Mouse (Mus musculus) kidney, postnatal 0 days (tissue): ENCODE results near the gene P4ha2. TPM values are rescaled to one million over a fixed set of nuclear protein-coding genes. Genes with fewer than 3 reads are reported as not detected.
A peak's percentile ranks its signal among the peaks of the same experiment; 100 is the strongest.

Source experiments
- ATAC-seq: fragments of 200-750 bp; cut with Nextera tagmentation; replicated peaks from 2 replicates; pipeline ENCODE4 v1.8.0; 2017; ENCODE audit warnings: low read depth, moderate number of reproducible peaks, moderate TSS enrichment, moderate library complexity; ENCODE audit not compliant: low FRiP score
- DNase-seq: peaks from one replicate; pipeline ENCODE4 v3.0.0-alpha.2; 2016; ENCODE audit warnings: low spot score
- H3K27ac ChIP-seq: fragments of 300-500 bp; sonication (generic); 2 replicates; pipeline ENCODE4 v1.5.1; 2014; ENCODE audit warnings: mild to moderate bottlenecking
- H3K27me3 ChIP-seq: fragments of 300-500 bp; sonication (generic); 2 replicates; pipeline ENCODE4 v1.6.1; 2014; ENCODE audit warnings: low read length, mixed read lengths; ENCODE audit not compliant: insufficient read depth
- H3K36me3 ChIP-seq: fragments of 300-500 bp; sonication (generic); 2 replicates; pipeline ENCODE4 v1.6.1; 2014; ENCODE audit warnings: low read length, mixed read lengths; ENCODE audit not compliant: insufficient read depth
- H3K4me1 ChIP-seq: fragments of 300-500 bp; sonication (generic); replicated peaks from 2 replicates; pipeline ENCODE4 v1.6.1; 2014; ENCODE audit warnings: antibody characterized with exemption, low read length, mixed read lengths; ENCODE audit not compliant: insufficient read depth
- H3K4me2 ChIP-seq: fragments of 300-500 bp; sonication (generic); 2 replicates; pipeline ENCODE4 v1.6.1; 2014; ENCODE audit warnings: mild to moderate bottlenecking, low read length, moderate library complexity, mixed read lengths
- H3K4me3 ChIP-seq: fragments of 300-500 bp; sonication (generic); replicated peaks from 2 replicates; pipeline ENCODE4 v1.5.1; 2014; ENCODE audit warnings: low read depth, low read length
- H3K9ac ChIP-seq: fragments of 300-500 bp; sonication (generic); 2 replicates; pipeline ENCODE4 v1.6.1; 2014; ENCODE audit warnings: low read depth, low read length
- H3K9me3 ChIP-seq: fragments of 300-500 bp; sonication (generic); replicated peaks from 2 replicates; pipeline ENCODE4 v1.6.1; 2016; ENCODE audit warnings: low read length, inconsistent platforms, mixed read lengths
- CTCF ChIP-seq: IDR thresholded peaks from 2 replicates; pipeline ENCODE4 v1.5.1; 2016; ENCODE audit warnings: antibody characterized with exemption, low read depth, mild to moderate bottlenecking, moderate library complexity
- WGBS: fragments of 180-500 bp; shearing (Covaris S2); extraction: QIAGEN DNeasy Blood & Tissue Kit; methylation state at CpG from one replicate; pipeline ENCODE4 v1.1.7; 2014; 5-methylcytosine and 5-hydroxymethylcytosine counted together
- polyA plus RNA-seq: library from polyadenylated mRNA; unstranded; fragments of >200 nt; fragmentation: Nextera tagmentation; extraction: Ambion mirVana; gene quantifications from 2 replicates; pipeline ENCODE4 v1.2.1, GENCODE M21; 2015

P4ha2 gene
- polyA plus RNA-seq, 1 experiment from 2014 or later = 11.2 TPM

DNA sequence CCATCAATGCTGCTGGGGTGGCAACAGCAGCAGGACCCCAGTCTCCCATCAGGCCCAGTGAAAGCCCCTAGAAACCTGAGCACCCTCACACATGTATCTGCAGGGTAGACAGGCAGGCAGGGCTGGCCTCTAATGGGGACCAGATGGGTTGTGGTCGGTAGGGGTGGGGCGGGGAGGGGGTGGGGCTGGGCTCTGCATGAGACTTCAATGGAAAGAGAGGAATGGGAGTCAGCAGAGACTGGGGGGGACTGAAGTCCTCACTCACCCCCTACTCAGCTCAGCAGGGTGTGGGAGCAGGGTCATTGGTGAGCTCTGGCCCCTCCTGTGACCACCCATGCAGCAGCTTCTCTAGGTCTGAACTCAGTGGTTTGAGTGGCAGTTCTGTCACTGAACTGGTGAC lies 42.5 kb upstream of the P4ha2 start:
- ATAC-seq (no peak), DNase-seq (no peak)
- 35% methylated on average over 2 of the region's 2 CpGs for WGBS
- H3K27me3 ChIP-seq = no peaks in the 10 kb centered on the region
- no peak for TF ChIP-seq CTCF
- no peak overlapping the region for H3K4me3 ChIP-seq
- H3K9me3 ChIP-seq = no peaks in the 10 kb centered on the region
- H3K4me2 ChIP-seq = no peak overlapping the region
- H3K27ac ChIP-seq = no peak overlapping the region
- H3K36me3 ChIP-seq = no peaks in the 10 kb centered on the region
- H3K4me1 ChIP-seq = peaks cover 20% of the 10 kb centered on the region
- no peak overlapping the region for H3K9ac ChIP-seq

DNA sequence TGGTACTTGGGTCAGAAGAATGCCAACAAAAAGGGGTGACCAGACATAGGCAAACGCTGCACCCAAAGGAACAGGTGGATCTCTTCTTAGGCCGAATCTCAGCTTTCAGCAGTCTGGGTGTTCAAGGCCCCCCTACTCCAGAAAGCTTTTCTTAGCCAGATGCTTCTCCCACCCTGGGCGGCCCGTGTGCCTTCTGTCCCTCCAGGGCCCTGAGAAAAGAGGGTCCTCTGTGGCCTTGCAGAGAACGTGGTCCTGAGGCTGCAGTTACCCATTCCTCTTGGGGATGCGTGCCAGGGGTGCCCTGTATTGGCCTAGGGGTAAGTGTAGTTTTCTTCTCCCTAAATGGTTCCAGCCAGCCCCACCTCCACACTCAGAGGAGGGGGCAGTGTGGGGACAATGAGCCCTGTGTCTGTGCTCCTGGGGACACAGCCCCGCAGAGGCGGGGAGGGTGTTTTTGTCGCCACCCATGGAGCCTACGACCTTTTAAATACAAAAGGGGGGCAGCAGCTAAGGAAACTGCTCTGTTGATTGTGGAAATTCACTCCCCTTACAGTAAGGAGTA lies 41.8 kb upstream of the P4ha2 start:
- Histone ChIP-seq H3K4me1 (peaks cover 27% of the 10 kb centered on the region), H3K9ac (no peak overlapping the region), H3K36me3 (no peaks in the 10 kb centered on the region), H3K4me2 (no peak overlapping the region), H3K4me3 (no peak overlapping the region), H3K9me3 (no peaks in the 10 kb centered on the region), H3K27me3 (no peaks in the 10 kb centered on the region), H3K27ac (no peak overlapping the region)
- 70% methylated on average over 10 of the region's 10 CpGs for WGBS
- ATAC-seq (no peak), DNase-seq (no peak)
- TF ChIP-seq CTCF = no peak

DNA sequence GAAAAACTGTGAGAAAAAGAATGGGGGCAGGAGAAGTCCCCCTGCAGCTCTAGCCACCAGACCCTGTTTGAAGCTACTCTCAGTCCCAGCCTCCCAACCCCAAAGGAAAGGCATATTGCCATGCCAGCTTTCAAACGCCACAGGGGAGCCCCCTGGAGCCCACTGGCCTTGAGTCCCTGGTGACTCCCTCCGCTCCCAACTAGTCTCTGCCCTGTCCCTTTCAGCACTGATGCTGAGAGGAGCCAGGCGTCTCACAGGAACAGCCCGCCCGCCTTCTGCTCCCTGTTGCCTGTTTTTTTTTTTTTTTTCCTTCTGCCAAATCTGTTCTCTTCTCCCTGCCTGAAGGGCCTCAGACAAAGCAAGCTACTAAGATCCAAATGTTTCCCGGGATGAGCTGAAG lies 41.3 kb upstream of the P4ha2 start:
- ATAC-seq (no peak), DNase-seq (peak; percentile 58)
- TF ChIP-seq CTCF = no peak
- no peak overlapping the region for H3K4me3 ChIP-seq
- no peaks in the 10 kb centered on the region for H3K27me3 ChIP-seq
- H3K27ac ChIP-seq = no peak overlapping the region
- 37% methylated on average over 6 of the region's 6 CpGs for WGBS
- H3K36me3 ChIP-seq = no peaks in the 10 kb centered on the region
- peaks cover 28% of the 10 kb centered on the region for H3K4me1 ChIP-seq
- H3K4me2 ChIP-seq = no peak overlapping the region
- H3K9me3 ChIP-seq = no peaks in the 10 kb centered on the region
- no peak overlapping the region for H3K9ac ChIP-seq

DNA sequence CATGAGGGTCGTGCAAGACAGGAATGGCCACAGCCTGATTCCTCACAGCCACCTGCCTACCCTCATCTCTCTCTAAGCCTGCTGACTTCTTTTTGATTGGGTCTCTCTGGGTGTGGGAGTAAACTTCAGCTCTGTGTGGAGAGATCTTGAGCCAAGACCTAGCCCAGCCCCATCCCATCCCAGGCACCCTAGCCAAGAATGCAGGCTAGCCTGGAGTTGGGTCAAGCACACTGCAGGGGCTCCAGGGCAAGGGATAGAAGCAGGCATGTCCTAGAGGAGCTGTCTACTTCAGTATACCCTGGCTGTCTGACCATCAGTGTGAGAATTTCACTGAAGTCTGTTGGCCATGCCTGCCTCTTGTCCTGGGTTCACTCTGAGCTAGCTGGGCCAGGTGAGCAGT lies 40.4 kb upstream of the P4ha2 start:
- Histone ChIP-seq H3K4me1 (peaks cover 28% of the 10 kb centered on the region), H3K36me3 (no peaks in the 10 kb centered on the region), H3K9ac (no peak overlapping the region), H3K27me3 (no peaks in the 10 kb centered on the region), H3K27ac (peak overlapping the region; percentile 47), H3K9me3 (no peaks in the 10 kb centered on the region), H3K4me2 (no peak overlapping the region), H3K4me3 (no peak overlapping the region)
- DNase-seq (no peak), ATAC-seq (no peak)
- WGBS = 36% methylated on average over 1 of the region's 1 CpGs
- no peak for TF ChIP-seq CTCF

DNA sequence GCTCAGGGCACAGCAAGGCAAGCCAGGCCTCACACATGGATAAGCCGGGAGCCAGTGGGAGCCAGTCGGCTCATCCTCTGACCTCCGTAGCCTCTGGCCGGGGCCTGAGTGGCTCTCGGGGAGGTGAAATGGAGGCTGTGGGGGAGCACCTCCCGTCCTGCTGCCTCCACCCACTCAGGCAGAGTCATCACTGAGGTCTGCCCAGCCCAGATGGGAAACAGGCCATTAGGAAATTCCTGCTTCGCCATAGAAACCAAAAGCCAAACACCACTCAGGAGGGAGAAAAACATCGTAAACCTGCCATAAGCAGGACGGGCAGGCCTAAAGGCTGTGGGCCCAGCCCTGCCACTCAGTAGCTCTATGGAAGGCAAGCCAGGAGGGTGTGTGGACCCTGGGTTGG lies 39.6 kb upstream of the P4ha2 start:
- no peaks in the 10 kb centered on the region for H3K36me3 ChIP-seq
- H3K27me3 ChIP-seq = no peaks in the 10 kb centered on the region
- peak; percentile 95 for DNase-seq
- no peak overlapping the region for H3K4me2 ChIP-seq
- 11% methylated on average over 9 of the region's 9 CpGs for WGBS
- TF ChIP-seq CTCF = no peak
- peaks cover 28% of the 10 kb centered on the region for H3K4me1 ChIP-seq
- peak; percentile 82 for ATAC-seq
- 0 out of 2 replicates have a peak overlapping the region, but pooled peaks have one; percentile 3 for H3K9ac ChIP-seq
- H3K9me3 ChIP-seq = no peaks in the 10 kb centered on the region
- H3K27ac ChIP-seq = peak overlapping the region; percentile 47
- H3K4me3 ChIP-seq = no peak overlapping the region

DNA sequence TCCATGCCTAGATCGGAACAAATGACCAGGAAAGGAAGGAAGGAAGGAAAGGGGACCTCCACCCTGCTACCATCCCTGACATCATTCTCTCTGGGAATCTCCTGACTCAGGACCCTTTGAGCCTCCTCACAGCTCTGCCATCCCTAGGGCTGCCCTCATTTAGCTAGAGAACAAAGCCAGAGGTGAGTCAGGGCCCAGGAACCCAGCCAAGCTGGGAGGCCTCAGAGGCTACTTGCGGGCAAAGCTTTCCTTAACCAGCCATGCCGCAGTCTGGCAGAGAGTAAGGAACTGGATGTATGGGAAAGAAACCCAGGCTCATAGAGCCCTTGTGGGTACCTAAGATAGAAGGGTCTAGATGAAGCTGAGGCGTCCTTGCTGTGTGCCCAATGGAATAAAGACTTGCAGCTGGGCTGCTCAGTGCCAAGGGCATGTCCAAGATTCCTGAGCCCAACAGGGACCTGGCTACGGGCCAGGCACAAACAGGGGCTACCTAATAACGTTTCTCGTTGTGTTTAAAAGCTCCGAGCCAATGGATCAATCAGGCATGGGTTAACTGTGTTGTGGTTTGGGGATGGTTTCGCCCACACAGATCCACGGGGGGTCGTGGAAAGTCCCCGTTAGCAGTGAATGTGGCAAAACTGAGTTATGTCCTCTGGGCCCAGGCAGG lies 37.7 kb upstream of the P4ha2 start:
- Histone ChIP-seq H3K27me3 (no peaks in the 10 kb centered on the region), H3K9me3 (no peaks in the 10 kb centered on the region), H3K27ac (no peak overlapping the region; the same call in 1 of the 2 replicates), H3K9ac (no peak overlapping the region), H3K4me1 (peaks cover 29% of the 10 kb centered on the region), H3K4me2 (no peak overlapping the region), H3K4me3 (no peak overlapping the region), H3K36me3 (no peaks in the 10 kb centered on the region)
- 61% methylated on average over 12 of the region's 12 CpGs for WGBS
- DNase-seq (no peak), ATAC-seq (no peak)
- no peak for TF ChIP-seq CTCF
